Mouse (Mus musculus): ENCODE results near the gene Olfr54. TPM values are rescaled to one million over a fixed set of nuclear protein-coding genes. Genes with fewer than 3 reads are reported as not detected.
"Not testable (repeated sequence)": the region's sequence is repeated elsewhere in the genome, so short reads cannot be mapped to it uniquely, and the experiment has no call there.

Olfr54 gene
- not detected in 2 replicates for total RNA-seq (2015; ENCODE audit: low replicate concordance)
- total RNA-seq (2017; ENCODE audit: low replicate concordance), result not detected in 2 replicates

- ATAC-seq (replicated peaks; ENCODE audit: low FRiP score, poor library complexity, severe bottlenecking), result no peak
These were observed at the start of gene Olfr54 for GRCm38 (mm10) chr11:51013936-51014335. Gene Olfr54 (plus strand): TSS chr11:51014236.

DNA sequence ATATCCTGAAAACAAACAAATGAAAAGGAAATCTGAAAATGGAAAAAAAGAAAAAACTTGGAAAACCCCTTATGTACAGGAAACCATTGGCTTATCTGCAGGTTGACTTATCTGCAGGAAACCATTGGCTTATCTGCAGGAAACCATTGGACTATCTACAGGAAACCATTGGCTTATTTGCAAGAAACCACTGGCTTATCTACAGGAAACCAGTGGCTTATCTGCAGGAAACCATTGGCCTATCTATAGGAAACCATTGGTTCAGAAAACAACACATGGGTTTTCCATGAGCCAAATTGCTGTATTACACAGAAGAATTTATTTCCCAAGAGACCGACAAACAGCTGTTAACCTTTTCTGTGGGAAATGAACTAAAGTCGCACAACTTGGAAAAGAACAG, 49.1 kb upstream of the Olfr54 start:
- ATAC-seq (replicated peaks; ENCODE audit: low FRiP score, poor library complexity, severe bottlenecking), result no peak

- ATAC-seq (replicated peaks; ENCODE audit: low FRiP score, poor library complexity, severe bottlenecking), result no peak
These were observed 47.8 kb upstream of the Olfr54 start, which contains the start of gene Olfr1378 for GRCm38 (mm10) chr11:50966230-50966629. Gene Olfr1378 (plus strand): TSS chr11:50966530.

- no peak for ATAC-seq (replicated peaks; ENCODE audit: low FRiP score, poor library complexity, severe bottlenecking)
These were observed 36.8 kb upstream of the Olfr54 start for GRCm38 (mm10) chr11:50977216-50977615.

DNA sequence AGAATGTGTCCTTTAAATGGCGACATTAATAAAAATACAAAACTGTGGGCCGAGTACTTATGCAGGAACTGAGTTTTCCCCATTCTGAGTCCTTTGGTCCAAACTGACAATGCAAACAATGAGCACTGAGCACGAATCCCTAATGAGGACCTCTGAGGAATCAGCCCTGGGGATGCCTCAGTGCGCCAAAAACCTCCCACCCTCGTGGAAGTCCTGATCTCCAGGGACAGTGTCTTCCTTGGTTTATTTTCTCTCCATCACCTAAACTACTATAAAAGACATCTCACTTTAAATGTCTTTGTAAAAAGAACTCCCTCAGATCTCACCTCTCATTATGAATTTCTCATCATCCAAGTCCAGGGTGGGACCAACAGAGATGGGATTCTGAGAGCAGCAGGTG, 32.4 kb upstream of the Olfr54 start, which contains the start of gene Olfr1377:
Gene Olfr1377 (plus strand): TSS at position 301 of the 400 bp plus-strand sequence.
- no peak for ATAC-seq (replicated peaks; ENCODE audit: low FRiP score, poor library complexity, severe bottlenecking)

DNA sequence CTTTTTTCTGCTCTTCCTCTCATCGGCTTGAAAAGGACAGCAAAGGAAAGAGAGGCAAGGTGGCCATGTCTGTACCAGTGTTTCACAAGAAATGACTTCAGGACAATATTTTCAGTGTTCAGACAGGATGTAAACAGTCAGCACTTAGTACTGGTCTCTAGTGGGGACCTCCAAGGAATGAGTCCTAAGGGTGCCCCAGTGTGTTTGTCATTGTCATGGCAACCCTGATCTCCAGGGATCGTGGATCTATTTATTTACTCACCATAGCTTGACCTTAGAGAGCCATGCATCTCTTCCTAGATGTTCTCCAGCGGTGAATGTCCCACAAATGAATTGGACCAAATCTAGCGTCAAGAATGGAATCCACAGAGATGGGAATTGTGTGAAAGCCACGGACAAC, 10.7 kb upstream of the Olfr54 start, which contains the start of gene Olfr51:
Gene Olfr51 (plus strand): TSS at position 301 of the 400 bp plus-strand sequence.
- no peak for ATAC-seq (replicated peaks; ENCODE audit: low FRiP score, poor library complexity, severe bottlenecking)

GRCm38 (mm10) chr11:51011821-51012220, 2.2 kb upstream of the Olfr54 start:
- ATAC-seq (replicated peaks; ENCODE audit: low FRiP score, poor library complexity, severe bottlenecking), result no peak

DNA sequence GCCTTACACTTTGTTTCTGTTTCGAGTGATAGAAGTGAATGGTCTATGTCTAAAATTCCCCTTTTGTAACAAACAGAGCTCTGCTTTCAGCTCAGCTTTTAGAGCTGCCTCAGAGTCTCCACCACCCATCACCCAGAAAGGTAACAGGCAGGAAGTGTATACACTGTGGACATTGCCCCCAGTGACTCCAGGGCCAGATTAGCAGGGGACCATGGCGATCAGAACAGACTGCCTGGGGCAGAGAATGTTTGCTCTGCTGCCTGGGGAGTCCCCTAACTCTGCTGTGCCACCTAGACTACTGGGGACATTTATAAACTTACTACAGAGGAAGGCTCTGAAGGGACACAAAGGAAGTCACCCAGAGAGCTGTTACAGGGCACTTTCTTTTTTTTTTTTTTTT, 2.3 kb downstream of the Olfr54 start:
- ATAC-seq (replicated peaks; ENCODE audit: low FRiP score, poor library complexity, severe bottlenecking), result no peak

DNA sequence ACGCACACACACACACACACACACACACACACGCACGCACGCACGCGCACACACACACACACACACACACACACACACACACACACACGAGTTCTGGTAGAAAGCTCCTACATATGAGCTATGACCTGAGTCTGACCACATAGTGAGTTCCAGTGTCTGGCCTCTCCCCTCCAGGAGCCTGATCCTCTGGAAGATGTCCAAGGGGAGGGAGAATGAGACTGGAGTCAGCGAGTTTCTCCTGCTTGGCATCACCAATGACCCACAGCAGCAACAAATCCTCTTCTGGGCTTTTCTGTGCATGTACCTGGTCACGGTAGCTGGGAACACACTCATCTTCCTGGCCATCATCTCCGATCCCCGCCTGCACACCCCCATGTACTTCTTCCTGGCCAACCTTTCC, 12.8 kb downstream of the Olfr54 start:
- not testable (repeated sequence) for ATAC-seq (replicated peaks; ENCODE audit: low FRiP score, poor library complexity, severe bottlenecking)

DNA sequence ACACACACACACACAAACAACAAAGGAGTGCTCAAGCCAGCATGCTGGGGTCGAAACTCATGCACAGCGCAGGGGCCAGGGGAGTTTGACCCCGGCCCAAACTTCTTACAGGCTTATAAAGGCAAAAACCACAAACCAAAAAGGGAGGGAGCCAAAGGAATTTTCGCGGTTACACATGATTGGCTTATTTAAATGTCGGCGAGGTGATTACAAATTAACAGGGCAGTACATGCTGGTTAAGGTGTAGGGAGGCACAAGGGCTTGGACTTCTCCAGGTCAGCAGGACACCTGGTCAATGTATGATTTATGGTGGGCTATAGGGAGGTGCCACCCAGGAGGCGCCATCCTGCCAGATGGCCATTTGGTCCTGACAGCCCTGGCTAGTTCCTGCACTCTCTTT, 15.3 kb downstream of the Olfr54 start:
- not testable (repeated sequence) for ATAC-seq (replicated peaks; ENCODE audit: low FRiP score, poor library complexity, severe bottlenecking)

DNA sequence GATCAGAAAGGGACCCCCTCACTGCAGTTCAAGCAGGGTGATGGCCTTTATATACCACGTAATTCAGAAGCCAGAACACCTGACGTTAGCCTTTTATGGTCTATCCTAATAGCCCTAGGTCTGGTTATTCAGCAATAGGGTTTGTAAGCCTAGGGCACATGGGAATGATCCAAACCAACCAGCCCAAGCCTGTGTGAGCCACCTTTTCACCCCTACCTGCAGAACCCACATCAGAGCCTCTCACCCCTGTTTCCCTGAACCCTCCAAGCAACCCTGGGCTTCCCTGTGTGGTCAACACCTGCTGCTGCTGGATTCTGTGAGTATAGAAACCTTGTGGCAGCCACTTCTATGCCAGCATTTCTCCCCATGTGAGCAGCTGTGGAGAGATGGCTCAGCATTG, 16.2 kb downstream of the Olfr54 start:
- no peak for ATAC-seq (replicated peaks; ENCODE audit: low FRiP score, poor library complexity, severe bottlenecking)

GRCm38 (mm10) chr11:51032851-51033250, 18.8 kb downstream of the Olfr54 start:
- ATAC-seq (replicated peaks; ENCODE audit: low FRiP score, poor library complexity, severe bottlenecking), result no peak

DNA sequence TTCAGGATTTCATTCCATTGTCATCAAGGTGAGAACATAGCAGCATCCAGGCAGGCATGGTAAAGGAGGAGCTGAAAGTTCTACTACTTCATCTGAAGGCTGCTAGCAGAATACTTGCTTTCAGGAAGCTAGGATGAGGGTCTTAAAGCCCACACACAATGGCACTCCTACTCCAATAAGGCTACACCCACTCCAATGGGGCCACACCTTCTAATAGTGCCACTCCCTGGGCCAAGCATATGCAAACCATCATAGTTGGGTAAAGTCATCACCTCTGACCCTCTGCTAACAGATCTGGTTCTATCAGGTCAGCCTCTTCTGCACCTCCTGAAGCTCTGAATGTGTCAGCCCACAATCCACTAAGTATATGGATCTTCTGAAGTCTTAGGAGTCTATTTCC, 20.1 kb downstream of the Olfr54 start:
- ATAC-seq (replicated peaks; ENCODE audit: low FRiP score, poor library complexity, severe bottlenecking), result not testable (repeated sequence)

GRCm38 (mm10) chr11:51035951-51036350, 21.9 kb downstream of the Olfr54 start:
- ATAC-seq (replicated peaks; ENCODE audit: low FRiP score, poor library complexity, severe bottlenecking), result no peak

- not testable (repeated sequence) for ATAC-seq (replicated peaks; ENCODE audit: low FRiP score, poor library complexity, severe bottlenecking)
These were observed 30.7 kb downstream of the Olfr54 start for GRCm38 (mm10) chr11:51044776-51045175.

GRCm38 (mm10) chr11:51047809-51048208, 33.8 kb downstream of the Olfr54 start, which contains the start of gene Olfr1375:
Gene Olfr1375 (plus strand): TSS chr11:51048109.
- not testable (repeated sequence) for ATAC-seq (replicated peaks; ENCODE audit: low FRiP score, poor library complexity, severe bottlenecking)

DNA sequence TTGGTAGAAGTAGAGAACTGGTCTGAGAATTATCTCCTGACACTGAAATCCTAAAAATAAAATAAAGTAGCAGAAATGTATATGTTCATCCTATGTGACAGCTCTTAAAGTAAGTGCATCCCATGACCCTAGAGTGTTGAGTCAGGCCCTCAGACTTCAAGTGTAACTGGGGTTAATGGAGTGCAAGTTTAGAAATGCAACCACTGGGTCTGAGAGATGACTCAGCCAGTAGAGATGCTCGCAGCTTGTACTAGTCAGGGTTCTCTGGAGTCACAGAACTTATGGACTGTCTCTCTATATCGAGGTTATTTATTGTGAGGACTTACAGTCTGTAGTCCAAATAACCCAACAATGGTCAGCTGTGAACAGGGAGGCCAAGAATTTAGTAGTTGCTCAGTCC, 37.6 kb downstream of the Olfr54 start:
- ATAC-seq (replicated peaks; ENCODE audit: low FRiP score, poor library complexity, severe bottlenecking), result no peak

GRCm38 (mm10) chr11:51053230-51053629, 39.2 kb downstream of the Olfr54 start:
- ATAC-seq (replicated peaks; ENCODE audit: low FRiP score, poor library complexity, severe bottlenecking), result no peak

DNA sequence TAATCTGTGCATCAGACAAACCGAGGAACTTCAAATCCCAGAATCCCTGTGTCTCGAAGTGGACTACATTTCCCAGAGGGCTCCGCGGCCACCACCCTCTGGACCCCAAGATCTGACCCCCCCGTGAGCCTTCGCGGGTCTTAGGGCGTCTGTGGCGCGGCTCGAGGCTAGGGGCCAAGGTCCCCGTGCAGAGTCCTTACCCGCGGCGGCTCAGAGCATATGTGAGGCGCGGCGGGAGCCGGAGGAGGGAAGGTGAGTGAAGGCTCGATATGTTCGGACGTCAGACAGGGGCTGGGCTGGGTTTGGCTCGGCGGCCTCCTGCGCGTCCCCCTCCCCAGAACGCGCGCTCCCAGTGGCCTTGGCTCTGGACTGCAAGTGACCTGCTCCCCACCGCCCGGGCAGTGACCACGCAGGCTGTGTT, 45.1 kb downstream of the Olfr54 start, which contains the start of gene Zfp354a:
Gene Zfp354a (plus strand): TSS at position 107 of the 421 bp plus-strand sequence.
- ATAC-seq (replicated peaks; ENCODE audit: low FRiP score, poor library complexity, severe bottlenecking), result no peak

- no peak for ATAC-seq (replicated peaks; ENCODE audit: low FRiP score, poor library complexity, severe bottlenecking)
These were observed 45.6 kb downstream of the Olfr54 start for GRCm38 (mm10) chr11:51059640-51060039.

DNA sequence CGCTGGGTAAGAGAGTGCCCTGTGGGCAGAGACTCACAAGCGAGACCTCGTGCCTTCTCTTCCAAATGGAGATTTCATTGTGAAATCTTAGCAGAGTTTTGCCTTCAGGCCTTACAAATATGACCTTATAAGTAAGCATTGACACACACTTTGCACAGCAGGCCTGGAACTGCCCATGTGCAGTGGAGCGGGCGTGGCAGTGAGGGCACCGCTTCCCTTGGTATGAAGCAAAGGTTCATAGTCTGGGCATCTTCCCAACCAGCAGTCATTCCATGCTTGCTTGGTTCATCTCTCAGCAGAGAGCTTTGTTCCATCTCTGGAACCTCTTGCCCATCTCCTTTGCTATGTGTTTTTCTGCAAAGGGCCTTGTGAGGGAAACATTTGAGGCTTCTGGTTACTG, 46.9 kb downstream of the Olfr54 start:
- ATAC-seq (replicated peaks; ENCODE audit: low FRiP score, poor library complexity, severe bottlenecking), result no peak

GRCm38 (mm10) chr11:51063276-51063675, 49.2 kb downstream of the Olfr54 start:
- no peak for ATAC-seq (replicated peaks; ENCODE audit: low FRiP score, poor library complexity, severe bottlenecking)

Measured in erythroblast, adult 5-6 weeks (primary cell).